Mouse (Mus musculus): ENCODE results near the gene Ntrk3.

Gene Ntrk3

GRCm38 (mm10) chr7:78720989-78721816 lies 16.6 kb downstream of the Ntrk3 start:
- peak; percentile 81 for DNase-seq (ENCODE audit: low read depth, low spot score)

- peak; percentile 47 for DNase-seq (ENCODE audit: low read depth, low spot score)
These were observed 17.9 kb downstream of the Ntrk3 start for GRCm38 (mm10) chr7:78719795-78720460.

DNA sequence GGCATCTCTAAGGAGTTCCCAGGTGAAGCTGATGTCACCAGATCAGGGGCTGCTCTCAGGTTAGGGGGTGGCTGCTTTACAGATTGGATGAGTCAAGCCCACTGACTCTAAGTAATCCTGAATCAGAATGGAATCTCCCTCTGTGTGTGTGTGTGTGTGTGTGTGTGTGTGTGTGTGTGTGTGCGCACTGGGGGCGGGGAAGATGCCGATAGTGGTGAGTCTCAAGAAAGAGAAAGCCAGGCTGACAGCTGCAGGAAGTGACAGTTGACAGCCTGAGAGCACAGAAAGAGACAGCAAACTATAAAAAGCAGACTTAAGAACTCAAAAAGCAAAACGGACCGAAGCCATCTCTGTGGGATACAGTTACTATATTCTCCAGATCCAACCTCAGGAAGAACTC lies 18.7 kb downstream of the Ntrk3 start:
- DNase-seq (ENCODE audit: low read depth, low spot score) = peak; percentile 80

DNA sequence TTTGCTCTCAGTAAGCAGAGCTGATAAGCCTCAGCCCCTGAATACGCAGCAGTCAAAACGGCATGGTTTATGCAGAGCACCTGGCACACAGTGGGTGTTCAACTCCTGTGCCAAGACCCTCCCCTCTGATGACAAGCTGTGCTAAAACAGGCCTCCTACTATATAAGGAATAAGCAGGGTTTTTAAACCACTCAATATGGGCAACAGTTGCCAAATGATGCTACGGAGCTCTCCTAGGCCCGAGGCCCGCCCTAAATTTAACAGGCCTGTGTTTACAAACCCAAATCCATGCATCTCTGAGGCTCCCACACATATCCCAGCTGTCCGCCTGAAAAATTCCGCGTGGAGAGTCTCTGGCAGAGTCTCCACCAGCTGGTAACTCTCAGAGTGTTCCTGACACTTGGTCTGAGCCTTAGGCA lies 19.6 kb downstream of the Ntrk3 start:
- DNase-seq (ENCODE audit: low read depth, low spot score) = no peak

GRCm38 (mm10) chr7:78707708-78708107 lies 30.1 kb downstream of the Ntrk3 start:
- DNase-seq (ENCODE audit: low read depth, low spot score) = no peak

GRCm38 (mm10) chr7:78707122-78707521 lies 30.7 kb downstream of the Ntrk3 start:
- no peak for DNase-seq (ENCODE audit: low read depth, low spot score)

DNA sequence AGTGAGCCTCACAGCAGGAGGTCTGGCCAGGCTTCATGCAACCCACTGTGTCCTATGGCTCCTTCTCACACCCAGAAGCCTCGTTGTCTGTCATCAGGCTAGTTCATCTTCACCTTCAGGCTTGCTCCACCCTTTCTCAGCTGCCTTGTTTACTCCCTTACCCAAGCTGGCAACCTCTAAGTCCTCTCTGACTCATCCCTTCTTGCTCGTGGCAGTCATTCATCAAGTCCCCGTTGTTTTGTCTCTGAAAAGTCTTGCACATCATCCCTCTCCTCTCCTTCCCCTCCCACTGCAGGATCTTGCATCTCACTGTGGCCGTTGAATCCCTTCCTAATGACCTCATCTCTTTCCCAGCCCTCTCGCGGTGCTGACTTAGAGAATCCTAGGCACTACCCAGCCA lies 35.1 kb downstream of the Ntrk3 start:
- DNase-seq (ENCODE audit: low read depth, low spot score) = no peak

GRCm38 (mm10) chr7:78695200-78695599 lies 42.6 kb downstream of the Ntrk3 start:
- no peak for DNase-seq (ENCODE audit: low read depth, low spot score)

DNA sequence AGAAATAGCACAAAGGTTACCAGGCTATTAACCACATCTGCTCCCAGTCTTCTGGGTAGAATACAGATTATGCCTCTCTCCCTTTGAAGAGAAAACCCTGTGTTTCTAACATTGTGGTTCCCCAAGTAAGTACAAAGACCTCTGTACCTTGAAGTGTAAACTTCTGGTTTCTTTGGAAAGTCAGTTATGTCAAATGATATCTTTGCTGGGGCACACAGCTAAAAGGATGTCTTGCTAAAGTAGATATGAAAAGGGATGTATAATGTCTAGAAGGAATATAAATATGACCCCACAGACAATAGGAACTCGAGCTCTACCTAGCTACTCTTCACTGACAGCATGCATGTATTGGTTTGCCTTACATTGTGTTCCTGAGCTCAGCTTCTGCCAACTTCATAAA lies 44.7 kb downstream of the Ntrk3 start:
- DNase-seq (ENCODE audit: low read depth, low spot score) = no peak

GRCm38 (mm10) chr7:78690956-78691355 lies 46.9 kb downstream of the Ntrk3 start:
- DNase-seq (ENCODE audit: low read depth, low spot score) = no peak

DNA sequence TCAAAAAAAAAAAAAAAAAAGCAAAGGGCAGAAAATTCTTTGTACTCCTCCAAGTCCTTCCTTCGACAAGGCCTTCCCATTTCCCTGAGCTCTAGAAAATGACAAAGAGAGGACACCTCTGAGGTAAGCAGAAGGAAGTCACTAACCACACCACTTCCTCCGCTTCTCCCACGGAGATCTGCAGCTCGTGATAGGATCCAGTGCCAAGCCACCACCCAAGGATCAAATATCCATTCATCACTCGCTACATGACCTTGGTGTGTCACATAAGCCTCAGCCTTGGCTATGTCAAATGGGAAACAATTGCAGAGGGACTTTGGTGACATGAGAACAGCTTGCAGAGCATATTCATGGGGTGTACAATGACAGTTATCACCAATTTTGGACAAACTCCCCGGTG lies 52.9 kb downstream of the Ntrk3 start:
- no peak for DNase-seq (ENCODE audit: low read depth, low spot score)

GRCm38 (mm10) chr7:78680871-78681270 lies 56.9 kb downstream of the Ntrk3 start:
- DNase-seq (ENCODE audit: low read depth, low spot score) = no peak

DNA sequence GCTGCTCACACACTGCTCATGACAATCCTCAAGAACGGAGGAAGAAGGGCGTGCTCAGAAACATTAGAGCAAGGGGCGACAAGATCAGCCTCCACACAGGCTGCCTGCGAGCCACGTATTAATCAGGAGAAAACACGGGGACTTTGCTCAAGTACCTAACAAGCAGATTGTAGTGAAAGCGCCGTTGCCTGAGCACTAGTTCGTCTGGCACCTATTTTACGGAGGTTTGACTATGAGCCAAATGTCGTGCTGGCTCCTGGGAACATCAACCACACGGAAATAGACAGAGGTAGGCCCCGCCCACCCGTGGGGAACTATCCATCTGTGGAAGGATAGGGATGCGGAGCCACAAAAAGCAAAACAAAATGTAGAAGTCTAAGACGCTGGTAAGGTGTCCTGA lies 68.4 kb downstream of the Ntrk3 start:
- no peak for DNase-seq (ENCODE audit: low read depth, low spot score)

DNA sequence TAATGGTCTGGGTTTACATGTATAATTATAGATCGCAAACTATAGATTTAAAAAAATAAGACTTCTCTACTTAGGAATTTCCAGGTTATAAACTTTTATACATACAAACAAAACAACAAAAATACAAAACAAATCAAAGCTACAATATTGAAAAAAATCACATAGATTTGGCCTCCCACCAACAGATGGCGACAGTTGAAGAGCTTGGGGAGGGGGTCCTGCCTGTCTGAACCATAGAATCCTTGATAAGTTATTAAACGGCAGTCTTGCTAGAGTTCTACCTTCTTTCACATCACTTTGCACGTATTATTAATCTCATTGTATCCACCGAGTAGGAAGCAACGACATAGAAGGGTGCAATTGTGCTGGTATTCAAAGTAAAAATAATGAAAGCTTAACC lies 68.9 kb downstream of the Ntrk3 start:
- peak; percentile 41 for DNase-seq (ENCODE audit: low read depth, low spot score)

GRCm38 (mm10) chr7:78668003-78668635 lies 69.7 kb downstream of the Ntrk3 start:
- no peak for DNase-seq (ENCODE audit: low read depth, low spot score)

GRCm38 (mm10) chr7:78660832-78661231 lies 77.0 kb downstream of the Ntrk3 start:
- DNase-seq (ENCODE audit: low read depth, low spot score) = no peak

- no peak for DNase-seq (ENCODE audit: low read depth, low spot score)
These were observed 78.0 kb downstream of the Ntrk3 start for GRCm38 (mm10) chr7:78659846-78660245.

DNA sequence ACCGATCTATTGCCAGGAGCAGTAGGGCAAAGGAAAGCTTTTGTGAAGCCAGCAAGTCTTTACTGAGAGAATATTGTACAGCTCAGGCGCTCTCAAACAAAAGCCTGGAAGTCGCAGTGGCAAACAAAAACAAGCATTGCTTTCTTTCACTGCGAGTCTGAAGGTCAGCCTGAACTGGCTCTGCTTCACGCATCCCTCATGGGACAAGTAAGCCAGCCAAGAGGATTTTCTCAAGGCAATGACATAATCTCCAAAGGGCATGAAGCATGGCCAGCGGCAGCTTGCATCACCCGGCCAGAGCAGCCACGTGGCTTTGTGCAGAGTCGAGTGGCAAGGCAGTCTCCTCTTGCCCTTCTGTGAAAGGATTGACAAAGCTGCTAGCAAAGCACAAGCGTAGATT lies 79.8 kb downstream of the Ntrk3 start:
- no peak for DNase-seq (ENCODE audit: low read depth, low spot score)

- no peak for DNase-seq (ENCODE audit: low read depth, low spot score)
These were observed 81.6 kb downstream of the Ntrk3 start for GRCm38 (mm10) chr7:78656181-78656580.

- DNase-seq (ENCODE audit: low read depth, low spot score) = peak; percentile 22
These were observed 84.1 kb downstream of the Ntrk3 start for GRCm38 (mm10) chr7:78653686-78654085.

- DNase-seq (ENCODE audit: low read depth, low spot score) = peak; percentile 45
These were observed 85.5 kb downstream of the Ntrk3 start for GRCm38 (mm10) chr7:78652296-78652695.

- DNase-seq (ENCODE audit: low read depth, low spot score) = no peak
These were observed 86.3 kb downstream of the Ntrk3 start for GRCm38 (mm10) chr7:78651540-78651939.

DNA sequence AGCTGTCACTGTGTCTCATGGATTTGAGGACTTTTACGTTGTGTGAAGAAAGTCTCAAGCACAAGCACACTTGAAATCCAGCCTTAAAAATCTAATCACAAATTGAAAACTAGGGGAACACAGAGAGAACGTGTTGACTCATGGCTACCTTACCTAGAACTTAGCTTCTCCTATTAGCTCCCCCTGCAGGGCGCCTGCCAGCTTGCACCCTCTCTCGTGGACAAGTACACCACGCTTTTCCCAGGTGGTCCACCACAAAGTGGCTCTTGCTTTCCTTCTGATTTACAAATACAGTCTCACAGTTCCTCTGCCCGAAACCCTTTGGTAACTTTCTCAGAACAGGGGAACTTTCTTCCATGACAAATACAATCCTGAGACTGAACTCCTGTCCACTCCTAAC lies 94.1 kb downstream of the Ntrk3 start:
- DNase-seq (ENCODE audit: low read depth, low spot score) = peak; percentile 62
